Mouse (Mus musculus) left cerebral cortex, postnatal 14 days (tissue): ENCODE data around the gene Hephl1. TPM values are rescaled to one million over a fixed set of nuclear protein-coding genes. Genes with fewer than 3 reads are reported as not detected.
A peak's percentile ranks its signal among the peaks of the same experiment; 100 is the strongest.
"Not testable (repeated sequence)": the region's sequence is repeated elsewhere in the genome, so short reads cannot be mapped to it uniquely, and the experiment has no call there.

Source experiments
- DNase-seq, 2 experiments: peaks; one replicate each; pipeline ENCODE4 v3.0.0; 2021 to 2022; ENCODE audit warnings: low spot score in 2 of 2, mixed read lengths in 1 of 2
- intact Hi-C: fragments of 180-260 bp; cut with DNase I; formaldehyde crosslinking; loops from one replicate; pipeline ENCODE4 v1.15.1; 2025
- long read RNA-seq, 2 experiments: library from polyadenylated mRNA; stranded (forward); transcript quantifications; one replicate each; pipeline ENCODE4 v2.0.0; 2021
- total RNA-seq, 2 experiments: library from RNA; stranded (reverse); gene quantifications; 2 replicates each; pipeline ENCODE4 v1.2.3; 2021

Gene Hephl1
- not detected for total RNA-seq
- long read RNA-seq, experiment 1, result 0 reads
- long read RNA-seq, experiment 2, result 0 reads

DNA sequence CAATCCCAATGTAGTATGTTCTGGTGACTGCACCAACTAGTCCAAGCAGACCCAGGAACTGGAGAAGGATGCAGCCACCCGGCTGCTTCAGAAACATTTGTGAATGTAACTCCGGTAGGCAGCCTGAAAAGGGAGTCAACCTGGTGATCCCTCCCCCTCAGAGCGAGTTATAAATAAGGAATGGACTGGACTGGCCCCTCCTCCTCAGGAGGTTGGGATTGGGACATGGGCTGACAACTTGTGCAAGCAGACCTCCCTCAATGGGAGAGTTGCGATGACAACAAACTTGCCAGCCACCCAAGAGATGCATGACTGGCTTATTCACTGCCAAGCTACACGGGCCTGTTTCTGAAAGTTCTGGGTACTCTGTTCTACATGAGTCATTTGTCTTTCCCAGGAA, at the start of gene Hephl1:
Gene Hephl1, minus strand, starts transcription at position 101 of the 400 bp plus-strand sequence.
- intact Hi-C loops, result no loop called here
- DNase-seq, result no peak

DNA sequence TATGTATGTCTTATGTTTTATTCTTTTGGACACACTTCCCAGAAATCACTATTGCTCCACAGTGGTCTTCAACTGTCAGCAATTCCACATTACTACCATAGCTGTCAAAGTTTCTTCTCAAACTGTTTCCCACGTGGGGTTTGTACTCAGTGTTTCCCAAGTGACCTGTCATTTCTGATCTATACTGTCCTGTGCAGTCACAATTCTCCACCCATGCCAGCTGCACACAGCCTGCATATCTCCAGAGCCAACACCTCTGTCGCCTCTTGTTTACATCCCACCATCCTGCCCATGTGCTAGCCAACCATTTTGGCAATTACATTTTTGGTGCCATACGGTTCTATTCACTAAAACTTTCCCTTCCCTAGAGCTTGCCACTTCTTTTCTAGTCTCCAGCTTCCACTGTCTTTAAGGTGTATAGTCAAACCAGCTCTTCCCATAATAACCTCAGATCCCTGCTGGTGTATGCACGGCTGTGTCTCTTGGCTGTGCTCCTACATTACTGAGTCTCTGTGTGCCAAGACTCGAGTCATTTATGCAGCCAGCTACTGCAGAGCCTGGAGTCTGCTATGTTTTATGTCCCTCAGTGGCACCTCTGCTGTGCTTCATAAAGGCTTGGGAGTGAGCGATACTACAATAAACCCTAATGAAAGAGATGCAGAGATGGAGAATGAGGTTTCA, 37.5 kb upstream of the Hephl1 start:
- intact Hi-C loops, result no loop called here

DNA sequence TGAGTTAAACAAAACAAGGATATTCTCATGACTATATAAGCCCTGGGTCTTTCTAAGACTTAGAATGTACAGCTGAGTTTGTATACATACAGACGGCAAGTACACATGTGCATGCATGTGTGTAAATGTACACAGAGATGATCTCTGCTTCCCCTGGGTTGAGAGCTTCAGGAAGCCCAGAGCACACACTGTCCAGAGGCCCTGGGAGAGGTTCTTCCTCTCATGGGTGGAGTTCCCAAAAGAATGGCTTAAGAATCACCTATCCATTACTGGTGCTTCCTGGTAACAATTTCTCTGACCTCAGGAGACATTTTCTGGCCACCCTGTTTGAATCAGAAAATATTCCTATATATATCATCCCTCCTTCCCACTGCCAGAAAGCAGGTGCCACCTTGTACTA, 28.6 kb upstream of the Hephl1 start:
- intact Hi-C loops, result no loop called here
- no peak for DNase-seq

More for the DNA sequence above, 37.5 kb upstream of the Hephl1 start:
- no peak for DNase-seq

DNA sequence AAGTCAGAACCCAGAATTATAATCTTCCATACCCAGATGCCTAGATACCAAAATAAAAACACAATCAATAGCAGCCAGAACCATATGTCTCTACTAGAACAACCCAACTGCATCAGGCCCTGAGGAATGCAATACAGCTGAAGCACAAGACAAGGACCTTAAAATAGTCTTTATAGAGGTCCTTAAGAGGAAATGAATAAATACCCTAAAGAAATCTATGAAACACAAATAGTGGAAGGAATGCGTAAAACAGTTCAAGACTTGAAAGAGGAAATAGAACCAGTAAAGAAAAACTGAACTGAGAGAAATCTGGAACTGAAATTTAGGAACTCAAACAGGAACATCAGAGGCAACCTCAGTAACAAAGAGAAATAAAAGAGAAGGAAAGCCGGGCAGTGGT, 14.0 kb upstream of the Hephl1 start:
- no peak for DNase-seq
- intact Hi-C loops, result no loop called here

DNA sequence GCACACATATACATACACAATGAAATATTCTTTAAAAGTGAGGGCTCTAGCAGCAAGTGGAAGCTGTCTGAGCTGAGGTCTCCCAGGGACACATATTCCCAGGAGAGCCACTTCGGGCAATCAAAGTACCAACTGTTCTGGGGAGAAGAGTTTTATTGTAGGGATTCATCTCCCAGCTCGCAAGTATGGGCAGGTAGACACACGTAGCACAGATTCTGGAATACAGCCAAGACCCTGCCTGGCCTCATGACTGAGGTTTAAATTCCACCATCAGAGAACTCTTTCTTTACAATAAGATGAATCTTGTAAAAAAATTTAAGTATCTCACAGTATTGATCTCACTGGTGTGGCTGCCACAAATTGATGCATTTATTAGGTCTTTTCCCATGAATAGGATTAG, 10.5 kb upstream of the Hephl1 start:
- intact Hi-C loops, result no loop called here
- DNase-seq, result no peak

DNA sequence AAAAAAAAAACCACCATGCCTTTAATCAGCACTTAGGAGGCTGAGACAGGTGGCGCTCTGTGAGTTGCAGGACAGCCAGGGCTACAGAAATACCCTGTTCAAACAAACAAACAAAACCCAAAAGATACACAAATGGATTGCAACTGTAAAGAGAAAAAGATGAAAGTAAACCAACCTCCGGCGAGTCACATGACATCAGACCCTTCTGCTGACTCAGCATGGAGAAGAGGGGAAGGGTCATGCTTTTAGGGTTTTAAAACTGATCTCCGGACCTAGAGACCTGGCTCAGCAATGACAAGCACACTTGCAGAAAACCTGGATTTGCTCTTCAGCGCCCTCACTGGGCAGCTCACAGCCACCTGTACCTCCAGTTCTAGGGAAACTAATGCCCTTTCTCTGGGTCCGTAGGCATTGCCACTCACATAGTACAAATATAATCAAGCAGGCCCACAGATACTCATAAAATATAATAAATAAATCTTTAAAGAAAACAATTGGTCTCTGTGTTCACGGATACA, 9.0 kb upstream of the Hephl1 start:
- DNase-seq, result no peak
- intact Hi-C loops, result no loop called here

DNA sequence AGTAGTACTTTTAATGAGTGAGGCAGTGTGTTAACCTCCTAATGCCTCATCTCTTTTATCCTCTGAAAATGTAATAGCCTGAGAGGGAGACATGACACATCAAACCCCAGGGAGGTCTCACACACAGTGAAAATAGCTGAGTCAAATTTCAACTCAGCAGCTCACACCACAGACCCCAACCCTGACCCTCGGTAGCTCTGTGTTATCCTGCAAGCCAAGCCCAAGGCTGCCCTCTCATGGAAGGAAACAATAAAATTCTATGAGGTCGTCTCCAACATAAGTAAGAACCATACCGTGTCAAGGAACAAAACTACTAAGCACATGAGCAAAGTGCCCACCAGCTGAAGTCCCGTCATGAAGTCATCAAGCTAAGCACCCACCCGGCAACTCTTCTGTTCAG, 8.3 kb upstream of the Hephl1 start:
- no peak for DNase-seq
- intact Hi-C loops, result no loop called here

DNA sequence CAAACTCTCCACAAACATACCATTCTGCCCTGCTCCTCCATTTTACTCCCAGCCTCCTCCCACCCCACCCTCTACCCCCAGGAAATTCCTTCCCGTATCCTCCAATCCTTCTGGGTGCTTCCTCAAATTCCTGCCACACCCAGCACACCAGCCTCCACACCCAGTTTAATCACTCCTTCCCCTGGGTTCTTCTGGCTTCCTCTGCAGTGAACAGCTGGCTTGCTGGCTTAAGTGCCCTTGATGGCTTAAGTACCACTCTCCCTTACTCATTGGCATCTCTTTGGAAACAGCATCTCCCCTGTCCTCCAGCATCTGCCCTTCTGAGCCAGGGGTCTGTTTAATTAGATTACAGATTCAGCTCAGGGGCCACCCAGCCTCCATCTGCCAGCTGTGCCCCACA, 7.6 kb upstream of the Hephl1 start:
- intact Hi-C loops, result no loop called here
- no peak for DNase-seq

DNA sequence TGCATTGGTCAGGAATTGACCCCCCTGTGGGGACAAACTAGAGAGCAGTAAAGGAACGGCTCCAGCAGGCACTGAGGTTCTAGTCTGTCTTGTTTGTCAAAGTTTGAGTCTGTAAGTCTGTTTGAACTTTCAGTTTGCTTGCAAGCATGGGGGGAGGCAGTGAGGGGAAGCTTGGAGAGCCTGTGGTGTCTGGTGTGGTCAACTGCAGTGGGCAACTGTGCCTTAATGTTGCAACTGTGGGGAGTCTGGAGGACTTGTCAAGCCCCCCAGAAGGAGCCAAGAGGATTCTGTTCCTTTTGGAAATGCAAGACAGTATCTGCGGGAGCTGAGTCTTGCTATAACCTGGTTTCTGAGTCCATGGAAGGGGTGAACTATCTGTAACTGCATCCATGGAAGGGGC, 4.3 kb upstream of the Hephl1 start:
- intact Hi-C loops, result no loop called here
- DNase-seq, result no peak

DNA sequence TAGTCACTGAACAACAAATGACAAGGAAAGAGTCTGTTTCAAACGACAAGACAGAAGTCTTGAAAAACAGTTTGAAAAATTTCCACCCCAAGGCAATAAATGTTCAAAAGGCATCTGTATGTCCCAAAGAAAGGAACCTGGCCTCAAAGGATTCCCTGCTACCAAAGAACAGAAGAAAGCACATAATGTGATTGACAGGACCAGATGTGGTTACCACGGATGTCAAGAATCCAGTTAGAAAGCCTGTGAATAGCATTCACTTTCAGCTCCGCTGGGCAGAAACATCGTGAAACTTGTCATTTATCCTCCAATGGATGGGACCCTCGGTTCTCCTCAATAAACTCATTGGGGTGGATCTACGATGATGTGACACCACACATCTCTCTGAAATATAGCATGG, 2.2 kb upstream of the Hephl1 start:
- no peak for DNase-seq
- intact Hi-C loops, result no loop called here

DNA sequence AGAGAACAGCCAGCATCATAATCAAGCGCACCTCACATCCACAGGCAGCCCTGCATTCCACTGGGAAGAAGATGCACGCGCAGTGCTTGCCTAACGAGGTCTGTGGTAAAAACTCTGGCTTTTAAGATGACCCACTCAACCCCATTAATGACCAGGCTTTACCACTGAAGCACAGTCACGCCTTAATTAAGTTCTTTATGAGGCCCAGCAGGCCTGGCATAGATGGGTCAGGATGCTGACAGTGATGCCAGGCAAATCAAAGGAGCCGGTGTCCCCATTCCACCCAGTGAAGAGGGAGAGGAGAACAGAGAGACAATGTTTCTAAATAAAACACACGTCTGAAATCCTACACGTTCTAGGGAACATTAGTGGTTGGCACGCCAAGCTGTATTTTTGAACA, 3.8 kb downstream of the Hephl1 start:
- intact Hi-C loops, result no loop called here
- no peak for DNase-seq

DNA sequence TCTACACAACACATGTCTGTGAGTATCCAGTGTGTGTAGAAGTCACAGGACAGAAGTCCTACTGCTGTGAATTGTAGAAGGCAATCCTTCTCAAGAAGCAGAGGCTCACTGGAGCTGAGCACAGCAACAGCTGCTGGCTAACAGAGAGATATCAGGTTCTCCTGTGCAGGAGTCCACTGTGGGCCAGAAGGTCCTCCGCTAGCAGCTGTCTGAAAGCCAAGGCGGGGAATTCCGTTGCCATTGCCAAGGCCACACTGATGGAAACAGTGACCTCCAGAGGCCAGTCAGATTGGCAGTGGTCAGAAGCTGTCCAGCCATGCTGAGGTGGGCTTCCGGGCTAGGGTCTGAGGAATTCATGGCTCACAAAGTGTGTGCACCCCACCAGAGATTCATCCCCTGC, 6.8 kb downstream of the Hephl1 start:
- intact Hi-C loops, result no loop called here
- DNase-seq, result no peak

DNA sequence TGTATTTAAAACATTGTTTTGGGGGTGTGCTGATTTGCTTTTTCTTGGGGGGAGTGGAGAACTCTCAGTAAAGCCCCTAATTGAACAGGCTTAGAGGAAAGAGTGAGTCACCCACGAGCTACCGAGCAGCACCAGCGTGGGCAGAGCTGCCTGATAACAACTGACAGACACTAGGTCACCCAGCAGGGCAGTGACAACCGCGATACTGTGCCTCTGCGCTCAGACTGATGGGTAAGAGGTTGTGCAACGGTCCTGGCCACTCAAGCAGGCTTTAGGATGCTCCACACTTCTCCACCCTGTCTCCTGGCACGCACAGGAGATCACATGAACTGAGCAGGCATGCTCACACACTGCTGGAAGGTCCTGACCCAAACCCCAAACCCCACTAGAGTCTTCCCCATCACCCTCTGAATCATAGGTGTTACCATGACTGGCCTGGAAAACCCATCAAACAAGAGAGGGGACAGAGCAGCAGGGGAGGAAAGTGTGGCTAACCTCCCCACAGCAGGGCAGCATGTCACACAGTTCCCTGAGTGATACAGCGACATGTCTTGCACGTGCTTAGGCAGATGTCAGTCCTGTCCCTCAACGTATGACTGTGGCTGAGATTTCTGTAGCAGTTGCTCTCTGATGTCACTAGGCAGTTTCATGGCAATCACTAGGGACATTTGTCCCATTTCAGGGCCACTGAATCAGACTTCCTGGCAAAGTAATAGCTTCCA, 8.2 kb downstream of the Hephl1 start:
- no peak for DNase-seq
- intact Hi-C loops, result no loop called here

DNA sequence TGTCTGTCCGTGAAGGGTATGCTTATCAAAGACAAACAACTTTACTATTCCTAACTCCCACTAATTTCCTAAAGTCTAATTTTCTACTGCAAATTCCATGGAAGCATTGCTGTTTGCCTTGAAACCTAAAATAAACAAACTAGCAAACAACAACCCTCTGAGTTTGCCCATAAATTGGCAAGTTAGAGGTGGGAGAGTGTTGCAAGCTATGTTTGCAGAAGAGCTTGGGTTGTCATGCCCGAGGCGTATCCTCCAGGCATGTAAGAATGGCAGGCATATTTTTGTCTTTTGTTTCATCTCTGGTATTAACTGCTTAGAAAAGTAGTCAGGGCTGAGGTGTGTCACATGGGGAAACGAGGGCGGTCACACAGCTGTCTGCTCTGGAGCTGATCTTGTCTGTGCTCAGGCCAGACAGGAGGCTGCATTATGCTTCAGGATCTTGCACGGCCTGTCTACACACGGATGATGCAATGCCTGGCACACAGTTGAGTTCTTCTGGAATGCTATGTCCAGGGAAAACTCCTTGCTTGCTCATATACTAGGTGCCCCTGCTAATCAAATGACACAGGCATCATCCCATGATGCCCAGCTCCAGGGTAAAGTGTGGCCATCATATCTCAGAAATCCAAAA, 10.3 kb downstream of the Hephl1 start:
- intact Hi-C loops, result no loop called here
- DNase-seq, result no peak

DNA sequence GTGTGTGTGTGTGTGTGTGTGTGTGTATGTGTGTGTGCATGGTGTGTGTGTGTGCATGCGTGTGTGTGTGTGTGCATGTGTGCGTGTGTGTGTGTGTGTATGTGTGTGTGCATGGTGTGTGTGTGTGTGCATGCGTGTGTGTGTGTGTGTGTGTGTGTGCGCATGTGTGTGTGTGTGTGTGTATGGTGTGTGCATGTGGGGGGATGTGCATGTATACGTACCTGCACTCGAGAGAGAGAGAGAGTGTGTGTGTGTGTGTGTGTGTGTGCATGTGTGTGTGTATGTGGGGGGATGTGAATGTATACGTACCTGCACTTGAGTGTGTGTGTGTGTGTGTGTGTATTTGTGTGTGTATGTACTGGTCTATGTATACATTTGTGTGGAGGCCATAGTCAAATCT, 13.5 kb downstream of the Hephl1 start:
- intact Hi-C loops, DNase-seq: not testable (repeated sequence)

DNA sequence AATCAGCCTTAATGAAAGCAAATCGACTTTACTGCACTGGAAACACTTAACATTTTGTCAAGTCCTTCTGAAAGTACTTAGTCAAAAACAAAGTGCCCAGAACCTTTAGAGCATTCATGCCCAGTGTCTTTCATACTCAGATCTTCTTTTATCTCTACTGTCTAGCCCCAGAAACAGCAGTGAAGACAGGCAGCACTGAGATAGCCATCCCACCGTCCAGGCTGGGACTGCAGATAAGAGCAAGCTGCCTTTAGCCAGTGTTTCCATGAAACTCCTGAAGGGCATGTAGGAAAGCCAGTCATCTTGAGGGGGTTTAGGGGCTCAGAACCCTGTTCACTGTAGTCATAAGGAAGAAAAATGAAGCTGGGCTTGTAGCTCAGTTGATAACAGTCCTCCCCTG, 14.7 kb downstream of the Hephl1 start:
- DNase-seq, result no peak
- intact Hi-C loops, result no loop called here

DNA sequence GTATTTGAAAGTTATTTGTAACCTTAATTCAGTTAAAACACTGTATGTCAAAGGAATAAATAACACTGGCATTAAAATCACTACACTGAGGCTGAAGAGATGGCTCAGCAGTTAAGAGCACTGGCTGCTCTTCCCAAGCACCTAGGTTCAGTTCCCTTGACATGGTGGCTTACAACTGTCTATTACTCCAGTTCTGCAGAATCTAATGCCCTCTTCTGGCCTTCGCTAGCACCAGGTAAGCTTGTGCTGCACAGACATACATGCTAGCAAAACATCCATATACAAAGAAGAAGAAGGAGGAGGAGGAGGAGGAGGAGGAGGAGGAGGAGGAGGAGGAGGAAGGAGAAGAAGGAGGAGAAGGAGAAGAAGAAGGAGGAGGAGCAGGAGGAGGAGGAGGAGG, 15.7 kb downstream of the Hephl1 start:
- intact Hi-C loops, result no loop called here
- DNase-seq, result no peak

DNA sequence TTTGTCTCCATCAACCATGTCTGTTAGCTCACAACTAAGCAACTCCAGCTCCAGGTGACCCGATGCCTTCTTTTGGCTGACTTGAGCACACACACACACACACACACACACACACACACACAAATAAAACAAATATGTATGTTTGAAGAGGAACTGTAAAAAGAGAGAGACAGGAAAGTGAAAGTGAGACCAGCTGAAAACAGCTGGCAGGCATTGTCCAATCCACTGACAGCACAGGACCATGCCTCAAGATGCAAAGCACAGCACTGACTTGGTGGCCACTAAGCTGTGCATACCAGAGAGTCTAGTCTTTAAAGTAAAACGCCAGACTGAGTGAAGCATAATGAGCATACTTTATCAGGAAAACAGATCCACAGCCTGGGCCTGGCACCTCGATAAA, 16.7 kb downstream of the Hephl1 start:
- no peak for DNase-seq
- intact Hi-C loops, result no loop called here

DNA sequence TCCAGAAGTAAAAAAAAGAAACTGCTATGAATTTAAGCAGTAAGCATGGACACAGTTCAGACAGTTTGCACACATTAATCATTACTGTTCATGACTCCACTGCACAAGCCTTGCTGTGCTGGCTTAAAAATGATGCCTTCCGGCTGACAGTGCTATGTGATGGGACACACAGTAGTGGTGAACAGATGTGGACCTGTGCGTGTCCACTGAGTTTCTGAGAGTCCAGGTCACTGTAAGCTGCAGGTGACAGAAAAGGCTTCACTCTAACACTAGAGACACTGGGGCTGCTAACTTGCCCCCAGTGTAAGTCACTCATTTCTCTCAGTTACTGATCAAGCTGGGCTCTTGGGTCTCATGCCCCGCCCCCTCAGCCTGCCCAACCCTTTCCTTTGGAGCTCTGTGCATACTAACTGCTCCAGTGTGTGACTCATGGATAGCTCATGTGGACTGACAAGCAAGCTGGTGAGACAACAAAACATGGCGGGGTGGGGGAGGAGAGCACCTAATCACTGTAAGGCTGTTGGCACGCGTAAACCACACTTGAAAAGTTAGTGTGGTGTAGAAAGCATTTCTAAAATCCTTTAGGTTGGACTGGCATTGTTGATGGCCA, 43.1 kb downstream of the Hephl1 start:
- peak; percentile 9 to 62 for DNase-seq
- intact Hi-C loops, result no loop called here

DNA sequence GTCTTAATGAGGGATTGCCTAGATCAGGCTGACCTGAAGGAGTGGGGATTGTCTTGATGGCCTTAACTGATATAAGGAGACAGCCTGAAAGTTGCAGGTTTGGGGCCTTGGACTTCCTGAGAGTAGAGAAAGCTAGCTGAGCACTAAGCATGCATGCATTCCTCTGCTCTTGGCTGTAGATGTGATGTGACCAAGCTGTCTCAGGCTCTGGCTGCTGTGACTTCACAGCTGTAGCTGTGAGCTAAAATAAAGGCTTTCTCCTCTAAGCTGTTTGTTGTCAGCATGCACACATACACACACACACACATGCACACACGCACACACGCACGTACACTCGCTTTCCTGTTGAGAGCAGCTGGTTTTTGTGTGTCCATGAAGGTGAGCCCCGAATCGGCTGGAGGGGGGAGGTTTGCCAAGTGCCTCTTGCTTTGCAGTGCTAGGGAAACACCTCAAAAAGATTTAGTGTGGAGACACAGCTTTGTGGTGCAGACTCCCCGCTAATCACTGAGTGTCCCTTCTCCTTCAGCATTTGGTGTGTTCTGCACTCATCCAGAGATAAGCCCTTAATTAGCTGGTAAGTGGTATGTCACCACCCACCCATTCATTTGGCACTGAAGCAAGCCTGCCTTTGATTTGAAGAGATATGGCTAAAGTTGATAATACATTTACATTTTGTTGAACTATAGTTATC, 43.8 kb downstream of the Hephl1 start:
- DNase-seq, result no peak
- intact Hi-C loops, result no loop called here
